Mouse (Mus musculus): ENCODE measurements around the gene Tbc1d25.

Tbc1d25 gene

DNA sequence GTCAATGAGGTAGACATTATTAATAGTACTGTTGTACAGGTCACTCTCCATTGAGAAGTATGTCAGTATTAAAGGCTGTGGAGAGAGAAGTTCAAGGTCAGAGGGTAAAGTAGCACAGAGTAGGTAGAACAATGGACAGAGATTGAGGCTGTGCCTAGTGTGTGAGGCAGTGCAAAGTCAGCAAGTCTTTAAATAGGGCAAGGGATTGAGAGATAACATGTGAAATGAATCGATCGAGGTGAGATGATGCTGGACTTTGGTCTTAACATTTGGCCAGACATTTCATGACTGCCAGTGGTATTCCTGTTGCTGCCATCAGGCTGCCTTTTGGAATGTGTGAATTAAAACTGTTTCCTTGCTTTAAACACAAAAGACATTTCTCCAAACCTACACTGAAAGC lies 2.9 kb upstream of the Tbc1d25 start:
- DNase-seq, result no peak

DNA sequence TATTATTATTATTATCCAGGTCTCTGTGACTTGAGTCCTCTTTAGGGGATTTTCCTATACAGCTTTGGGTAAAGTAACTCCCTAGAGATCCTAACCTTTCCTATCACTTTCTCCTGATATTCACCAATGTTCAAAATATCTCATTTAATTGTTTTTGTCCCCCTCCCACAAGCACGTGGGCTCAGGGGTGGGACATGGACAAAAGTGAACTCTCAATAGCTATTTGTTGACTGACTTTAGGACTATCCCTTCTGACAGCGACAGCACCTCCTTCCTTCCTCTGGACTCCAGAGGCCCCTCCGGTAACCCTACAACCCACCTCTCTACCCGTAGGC lies 845 bp downstream of the Tbc1d25 start:
- DNase-seq, result no peak

DNA sequence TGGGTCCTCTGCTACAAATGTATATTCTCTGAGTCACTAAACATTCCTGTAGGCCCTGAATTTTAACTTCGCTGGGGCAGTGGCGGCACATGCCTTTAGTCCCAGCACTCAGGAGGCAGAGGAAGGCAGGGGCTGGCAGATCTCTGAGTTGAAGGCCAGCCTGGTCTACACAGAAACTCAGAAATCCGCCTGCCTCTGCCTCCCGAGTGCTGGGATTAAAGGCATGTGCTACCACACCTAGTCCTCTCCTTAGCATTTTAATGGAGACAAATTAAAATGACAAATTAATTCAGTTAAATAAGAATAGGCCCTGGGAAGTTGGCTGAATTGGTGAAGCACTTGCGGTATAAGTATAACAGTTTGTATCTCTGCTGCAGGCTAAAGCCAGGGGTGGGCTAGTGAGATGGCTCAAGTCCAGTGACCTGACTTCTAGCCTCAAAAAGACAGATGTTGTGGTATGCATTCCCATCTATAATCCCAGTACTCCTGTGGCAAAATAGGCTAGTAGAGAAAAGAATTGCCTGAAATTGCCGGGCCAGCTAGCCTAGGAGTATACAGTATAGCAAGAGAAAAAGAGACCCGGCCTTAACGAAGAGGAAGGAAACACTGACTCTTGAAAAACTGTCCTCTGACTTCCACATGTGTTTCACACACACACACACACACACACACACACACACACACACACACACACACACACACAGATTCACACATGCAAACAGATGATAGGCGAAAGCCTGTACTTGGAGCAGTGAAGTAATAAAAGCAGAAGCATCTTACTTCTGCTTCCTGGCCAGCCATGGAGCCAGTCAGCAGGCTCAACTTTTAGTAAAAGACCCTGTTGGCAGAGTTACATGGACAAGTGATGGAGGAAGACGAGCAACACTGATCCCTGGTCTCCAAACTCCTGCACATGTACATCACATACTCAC lies 8.0 kb downstream of the Tbc1d25 start:
- no peak for DNase-seq

DNA sequence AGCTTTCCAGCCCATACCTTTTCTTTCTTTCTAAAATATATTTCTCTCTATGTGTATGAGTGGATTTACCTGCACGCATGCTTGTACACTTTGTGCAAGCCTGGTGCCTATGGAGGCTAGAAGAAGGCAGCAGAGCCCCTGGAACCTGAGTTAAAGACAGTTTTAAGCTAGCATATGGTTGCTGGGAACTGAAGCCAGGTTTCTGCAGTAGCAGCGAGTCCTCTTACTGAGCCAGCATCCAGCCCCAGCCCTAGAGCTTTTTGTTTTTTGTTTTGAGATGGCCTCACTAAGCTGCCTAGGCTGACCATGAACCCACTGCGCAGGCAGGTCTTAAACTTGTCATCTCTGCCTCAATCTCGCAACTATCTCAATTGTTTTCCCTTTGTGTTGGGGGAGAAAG lies 11.5 kb downstream of the Tbc1d25 start:
- no peak for DNase-seq

DNA sequence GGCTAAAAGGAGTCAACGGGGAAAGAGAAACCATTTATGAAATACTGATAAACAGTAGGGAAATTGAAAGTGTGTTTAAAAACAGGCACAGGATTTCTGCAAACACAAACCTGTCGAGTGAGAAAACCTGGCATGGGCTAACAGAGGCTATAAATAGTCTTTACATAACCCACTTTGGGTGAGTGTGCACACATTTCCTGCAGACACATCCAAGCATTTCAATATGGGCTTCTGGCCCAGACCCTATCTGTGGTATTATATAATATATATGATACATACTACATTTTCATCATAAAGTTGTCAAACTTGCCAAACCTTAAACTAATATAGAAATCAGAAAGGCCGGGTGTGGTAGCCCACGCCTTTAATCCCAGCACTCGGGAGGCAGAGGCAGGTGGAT lies 12.9 kb downstream of the Tbc1d25 start:
- no peak for DNase-seq

DNA sequence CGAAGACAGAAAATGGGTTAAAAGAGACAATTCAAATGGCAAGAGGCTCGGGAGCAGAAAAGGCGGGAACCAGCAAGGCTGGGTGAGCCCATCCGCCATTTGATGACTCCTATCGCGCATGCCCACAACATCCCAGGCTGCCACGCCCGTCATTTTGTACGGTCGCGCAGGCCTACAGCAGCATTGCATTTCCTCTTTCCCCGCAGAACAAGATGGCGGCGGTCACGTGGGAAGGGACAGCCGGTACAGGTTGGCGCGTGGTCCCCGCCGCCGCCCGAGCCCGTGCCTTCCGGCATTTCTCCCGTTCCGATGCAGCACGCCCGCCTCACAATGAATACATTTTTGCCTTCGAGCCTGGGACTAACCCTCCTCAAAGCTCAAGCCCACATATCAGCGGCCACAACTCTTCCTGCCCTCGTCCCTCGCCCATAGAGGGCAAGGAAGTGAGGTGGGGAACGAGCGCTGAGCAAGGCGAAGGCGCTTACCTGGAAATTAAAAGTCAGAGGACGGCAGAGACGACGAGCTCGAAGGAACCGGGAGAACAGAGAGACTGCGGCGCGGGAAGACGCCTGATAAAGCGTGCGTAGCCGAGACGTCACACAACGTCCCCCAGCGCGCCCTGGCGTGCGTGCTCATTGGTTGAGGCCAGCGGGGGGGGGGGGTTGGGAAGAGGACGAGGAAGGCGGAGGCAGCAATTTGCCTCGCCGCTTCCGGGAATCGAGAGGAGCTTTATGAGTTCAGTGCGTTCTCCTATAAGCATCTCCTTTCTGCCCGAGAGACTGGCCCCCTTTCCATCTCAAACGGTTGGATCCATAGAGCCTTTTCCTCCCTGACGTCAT lies 30.6 kb downstream of the Tbc1d25 start, which contains the start of gene Rbm3:
Gene Rbm3 (minus strand): TSS at position 728 of the 839 bp plus-strand sequence.
- peak; percentile 75 to 79 for DNase-seq

DNA sequence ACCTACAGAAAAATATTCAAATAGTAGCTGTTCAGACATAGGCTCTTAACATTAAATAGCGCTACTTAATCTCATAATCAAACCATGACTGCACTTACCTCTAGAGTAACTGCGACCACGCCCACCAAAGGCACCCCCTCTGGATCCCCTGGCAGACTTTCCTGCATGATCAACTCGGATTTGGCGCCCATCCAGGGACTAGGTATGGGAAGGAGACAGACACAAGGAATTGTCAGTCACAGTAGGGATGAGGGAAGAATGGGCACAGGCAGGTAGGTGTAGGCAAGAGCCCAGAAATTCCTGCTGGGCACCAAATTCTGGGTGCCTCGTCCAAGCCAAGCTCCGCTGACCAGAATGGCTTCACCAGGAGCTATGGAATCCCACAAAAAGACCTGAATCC lies 32.2 kb downstream of the Tbc1d25 start:
- DNase-seq, result no peak

DNA sequence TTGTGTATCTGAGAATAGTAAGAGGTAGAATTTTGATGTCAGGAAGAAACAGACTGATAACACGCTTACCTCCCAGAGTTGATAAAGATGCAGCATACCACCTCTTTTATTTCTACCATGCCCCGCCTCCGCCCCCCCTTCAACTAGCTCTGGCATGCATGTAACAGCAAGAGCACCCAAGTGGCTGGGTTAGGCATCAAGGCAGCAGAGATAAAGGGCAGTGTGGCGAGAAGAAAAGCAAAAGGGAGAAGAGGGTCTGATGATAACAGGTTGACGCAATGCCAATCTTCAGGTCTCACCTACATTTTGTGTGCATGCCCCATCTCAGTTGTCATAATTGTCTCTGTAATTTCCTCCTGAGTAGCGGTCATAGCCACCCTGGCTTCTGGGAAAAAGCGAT lies 33.0 kb downstream of the Tbc1d25 start:
- DNase-seq, result no peak

DNA sequence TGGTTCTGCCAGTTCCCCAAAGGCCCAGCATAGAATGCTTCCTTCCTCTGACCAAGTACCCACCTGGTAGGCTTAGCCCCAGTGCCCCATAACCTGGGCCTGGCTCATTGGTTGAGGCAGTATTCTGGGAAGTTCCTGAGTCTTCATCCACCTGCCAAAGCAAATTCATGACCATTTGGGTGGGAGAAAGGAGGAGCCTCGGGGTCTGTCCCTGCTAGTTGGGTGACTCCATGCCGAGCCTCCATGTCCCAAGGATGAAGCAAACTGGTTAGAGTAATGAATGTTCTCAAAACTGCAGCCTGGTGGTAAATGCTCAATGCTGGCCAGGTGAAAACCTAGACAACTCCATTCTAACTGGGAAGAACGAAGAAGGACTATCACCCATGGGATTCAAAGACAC lies 34.9 kb downstream of the Tbc1d25 start:
- no peak for DNase-seq

DNA sequence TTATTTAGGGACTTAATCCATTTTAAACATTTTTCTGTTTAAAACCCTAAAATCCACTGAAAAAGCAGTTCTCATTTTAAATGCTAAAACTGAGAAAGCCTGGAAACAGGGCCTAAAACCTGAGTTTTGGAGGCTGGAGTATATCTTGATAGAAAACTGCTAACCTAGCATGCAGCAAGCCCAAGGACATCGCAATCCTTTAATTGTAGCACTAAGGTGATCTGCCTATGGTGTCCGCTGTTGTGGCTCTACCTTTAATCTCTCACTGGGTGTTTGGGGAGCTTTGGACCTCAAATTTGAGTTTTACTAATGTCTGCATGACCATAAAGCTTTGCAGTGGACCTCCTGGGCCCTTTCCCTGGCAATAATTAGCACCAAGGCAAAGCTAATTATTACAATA lies 35.5 kb downstream of the Tbc1d25 start:
- no peak for DNase-seq

DNA sequence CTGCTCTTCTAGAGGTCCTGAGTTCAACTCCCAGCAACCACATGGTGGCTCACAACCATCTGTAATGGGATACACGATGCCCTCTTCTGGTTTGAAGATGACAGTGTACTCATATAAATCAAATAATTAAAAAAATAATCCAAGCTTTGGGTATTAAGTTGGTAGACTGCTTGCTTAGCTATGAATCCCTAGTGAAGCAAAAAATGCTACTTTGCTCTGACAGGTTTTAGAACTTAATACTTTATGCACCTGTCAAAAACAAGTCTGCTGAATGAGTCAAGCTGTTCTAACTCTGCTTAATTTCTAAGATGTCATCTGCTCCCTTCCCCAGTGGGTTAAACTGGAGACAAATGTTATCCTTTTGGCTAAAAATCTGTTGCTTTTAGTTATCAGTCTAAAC lies 36.5 kb downstream of the Tbc1d25 start:
- DNase-seq, result no peak

DNA sequence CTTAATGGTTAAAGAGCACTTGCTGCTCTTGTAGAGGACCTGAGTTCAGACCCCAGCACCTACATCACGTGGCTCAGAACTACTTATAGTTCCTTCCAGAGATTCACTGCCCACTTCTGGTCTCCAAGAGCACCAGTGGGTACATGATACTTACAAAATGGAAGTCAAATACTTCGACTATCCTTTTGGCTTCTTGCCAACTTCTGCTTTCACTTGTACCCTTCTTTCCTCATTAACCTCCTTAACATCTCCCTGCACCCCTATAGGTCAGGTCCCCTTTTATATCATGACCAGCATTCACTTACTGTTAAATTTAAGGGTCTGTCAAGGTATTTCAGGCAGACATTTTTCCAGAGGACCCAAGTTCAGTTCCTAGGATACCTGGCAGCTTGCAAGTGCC lies 40.1 kb downstream of the Tbc1d25 start:
- no peak for DNase-seq

DNA sequence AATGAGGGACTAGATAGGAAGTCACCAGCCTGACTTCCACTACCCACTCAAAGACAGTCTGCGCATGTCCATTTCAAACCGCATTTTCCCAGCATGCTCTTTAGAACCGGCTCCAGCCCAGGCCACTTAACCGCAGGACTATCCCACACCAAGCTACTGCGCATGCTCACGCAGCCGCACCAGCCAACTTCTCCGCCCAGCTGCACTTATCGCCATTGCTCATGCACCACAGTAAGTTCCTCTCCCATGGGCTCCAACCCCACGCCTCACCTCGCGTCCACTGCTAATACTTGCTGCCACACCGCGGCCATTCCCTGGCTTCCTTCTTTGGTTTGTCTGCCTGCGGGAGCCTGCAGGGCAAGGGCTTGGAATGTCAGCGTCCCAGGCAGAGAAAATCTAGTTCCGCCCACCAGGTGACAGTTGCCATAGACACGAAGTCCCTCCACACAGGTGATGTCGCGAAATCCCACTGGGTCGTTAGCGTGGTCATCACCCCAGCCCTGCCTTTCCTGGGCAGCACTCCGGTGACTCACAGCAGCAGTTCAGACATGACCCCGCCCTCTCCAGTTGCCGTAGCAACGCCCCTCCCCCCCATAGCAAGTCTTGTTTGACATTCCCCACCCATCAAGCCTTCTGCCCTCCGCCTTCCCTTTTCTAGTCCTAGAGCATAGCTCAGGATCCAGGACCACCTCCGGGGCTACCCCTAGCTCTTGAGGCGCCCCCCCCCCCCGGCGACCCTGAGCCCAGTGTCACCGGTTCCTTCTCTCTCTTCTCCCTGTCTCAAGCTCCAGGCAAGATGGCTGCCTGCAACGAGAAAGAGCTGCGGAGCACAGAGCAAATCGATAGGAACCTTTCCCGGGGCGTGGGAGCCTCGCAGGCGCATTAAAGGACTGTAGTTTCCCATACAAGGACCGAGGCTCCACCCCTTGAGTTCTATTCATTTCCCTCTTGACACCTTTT lies 43.7 kb downstream of the Tbc1d25 start, which contains the start of gene Wdr13:
Gene Wdr13 (minus strand): TSS at position 876 of the 960 bp plus-strand sequence.
- peak; percentile 76 to 84 for DNase-seq

DNA sequence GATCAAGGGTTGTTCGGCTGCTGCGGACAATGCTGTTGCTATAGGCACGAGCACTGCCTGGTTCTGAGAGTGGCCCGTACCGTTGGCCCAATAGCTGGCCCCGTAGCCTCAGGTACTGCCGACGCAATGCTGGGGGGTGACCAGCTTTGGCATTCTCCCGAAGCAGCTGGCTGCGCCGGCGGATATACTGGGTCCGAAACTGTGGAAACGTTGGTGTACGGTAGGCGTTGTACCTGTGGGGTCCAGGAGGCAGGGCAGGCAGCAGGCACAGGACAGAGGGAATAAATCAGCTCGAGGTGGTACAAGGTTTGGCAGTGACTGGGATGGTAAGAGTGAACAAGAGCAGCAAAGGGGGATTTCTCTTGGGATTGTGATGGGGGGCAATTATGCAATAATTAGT lies 44.6 kb downstream of the Tbc1d25 start:
- no peak for DNase-seq

DNA sequence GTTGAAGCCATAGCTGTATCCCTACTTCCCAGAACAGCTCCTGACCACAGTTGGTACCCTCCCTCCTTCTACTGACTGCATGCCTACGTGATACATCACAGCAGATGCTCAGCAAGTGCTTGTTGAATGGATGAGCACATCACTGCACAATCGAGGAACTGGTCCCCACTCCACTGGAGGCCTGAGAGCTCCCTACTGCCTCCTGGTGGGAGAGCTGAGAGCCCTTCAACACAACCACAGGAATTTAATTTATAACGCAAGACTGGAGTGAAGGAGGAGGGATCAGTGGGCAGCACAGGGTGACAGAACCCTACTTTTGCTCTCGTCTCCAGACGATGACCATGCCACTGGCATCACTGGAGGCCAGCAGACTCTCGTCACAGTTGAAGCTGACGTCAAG lies 50.7 kb downstream of the Tbc1d25 start:
- DNase-seq, result no peak

DNA sequence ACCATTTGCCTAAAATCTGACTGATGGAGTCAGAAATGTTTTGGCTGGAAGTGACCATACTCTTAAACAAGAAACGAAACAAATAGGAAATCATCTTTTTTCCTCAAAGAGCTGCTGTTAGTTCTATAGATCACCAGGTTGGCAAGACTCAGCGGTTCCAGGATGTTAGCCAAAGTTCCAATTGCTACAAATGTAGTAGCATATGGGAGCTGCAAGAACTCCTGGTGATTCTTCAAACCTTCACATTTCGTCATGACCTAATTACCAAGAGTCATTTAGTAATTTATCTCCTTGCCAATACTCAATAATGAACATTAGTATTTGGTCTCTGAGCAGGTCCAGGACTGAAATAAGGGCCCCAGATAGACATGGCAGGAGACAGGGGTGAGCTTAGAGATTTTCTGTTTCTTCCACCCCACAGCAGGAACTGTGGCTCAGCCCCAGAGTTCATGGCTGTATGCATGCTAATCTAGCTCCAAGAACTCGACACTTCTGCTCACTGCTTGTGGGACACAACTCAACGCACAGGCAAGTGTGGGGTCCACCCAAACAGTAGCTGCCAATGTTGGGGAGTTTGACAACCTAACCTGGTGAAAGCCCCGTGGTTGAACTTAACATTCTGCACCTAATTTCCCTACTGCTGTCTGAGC lies 52.0 kb downstream of the Tbc1d25 start:
- DNase-seq, result no peak

DNA sequence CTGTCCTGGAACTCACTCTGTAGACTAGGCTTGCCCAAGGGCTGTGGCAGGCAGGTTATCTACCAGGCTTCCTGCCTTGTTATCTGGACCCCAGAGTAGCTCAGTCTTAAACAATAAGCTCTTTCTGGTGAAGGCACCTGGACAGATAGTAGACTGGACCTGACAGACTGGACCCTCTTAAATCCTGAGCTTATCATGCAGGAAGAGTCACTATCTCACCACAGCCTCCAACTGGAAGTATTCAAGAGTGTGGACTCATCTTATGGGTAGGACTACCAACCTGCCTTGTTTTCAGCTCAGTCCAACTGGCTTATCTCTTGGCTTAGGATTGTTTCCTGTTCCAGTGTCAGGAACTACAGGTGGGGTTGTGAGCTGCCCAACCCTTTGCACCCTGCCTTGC lies 58.7 kb downstream of the Tbc1d25 start:
- no peak for DNase-seq

DNA sequence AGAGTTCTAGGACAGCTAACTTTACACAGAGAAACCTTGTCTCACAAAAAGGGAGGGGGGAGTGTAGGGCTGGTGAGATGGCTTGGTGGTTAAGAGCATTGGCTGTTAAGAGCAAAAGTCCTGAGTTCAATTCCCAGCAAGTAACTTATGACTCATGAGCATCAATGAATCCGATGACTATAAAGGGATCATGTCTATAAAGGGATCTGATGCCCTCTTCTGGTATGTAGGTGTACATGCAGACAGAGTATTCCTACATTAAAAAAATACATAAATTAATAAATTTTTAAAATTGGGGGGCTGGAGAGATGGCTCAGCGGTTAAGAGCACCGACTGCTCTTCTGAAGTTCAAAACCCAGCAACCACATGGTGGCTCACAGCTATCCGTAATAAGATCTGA lies 60.7 kb downstream of the Tbc1d25 start:
- no peak for DNase-seq

DNA sequence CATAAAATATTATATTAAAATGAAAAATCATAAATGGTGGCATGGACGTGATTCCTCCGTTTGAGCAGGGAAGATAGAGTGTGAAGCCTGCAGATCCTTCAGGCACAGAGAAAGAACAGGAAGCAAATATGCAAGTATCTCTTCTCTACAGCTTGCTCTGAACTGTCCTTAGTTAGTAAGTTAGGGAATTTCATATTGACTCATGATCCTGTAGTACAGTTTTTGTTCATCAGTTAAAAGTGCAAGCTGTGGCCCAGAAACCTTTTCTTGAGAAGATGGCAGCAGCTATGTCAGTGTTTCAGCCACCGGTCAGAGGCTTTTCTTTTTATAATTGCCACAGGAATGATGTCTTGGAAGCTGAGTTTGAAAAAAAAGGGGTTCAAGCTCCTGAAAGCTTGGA lies 71.0 kb downstream of the Tbc1d25 start:
- no peak for DNase-seq

Measured in spleen, adult 18-20 months (tissue).